Mouse (Mus musculus) megakaryocyte, embryonic 14.5 days (primary cell): Measurements from ENCODE around the gene 1190005I06Rik. TPM values are rescaled to one million over a fixed set of nuclear protein-coding genes. Genes with fewer than 3 reads are reported as not detected.

Experiments
- H3K27me3 ChIP-seq: replicated peaks from 2 replicates; pipeline ENCODE3; 2012; ENCODE audit warnings: inconsistent platforms
- H3K36me3 ChIP-seq: replicated peaks from 2 replicates; pipeline ENCODE3; 2012; ENCODE audit warnings: low read length, inconsistent platforms, mixed read lengths
- H3K4me1 ChIP-seq: 2 replicates; pipeline ENCODE4 v1.6.1; 2012; ENCODE audit warnings: inconsistent platforms
- H3K4me3 ChIP-seq: replicated peaks from 2 replicates; pipeline ENCODE3; 2012; ENCODE audit warnings: moderate library complexity, mild to moderate bottlenecking, inconsistent platforms
- H3K9me3 ChIP-seq: 2 replicates; pipeline ENCODE4 v1.6.1; 2012; ENCODE audit warnings: inconsistent platforms
- FLI1 ChIP-seq: IDR thresholded peaks from 2 replicates; pipeline ENCODE4 v1.6.1; 2012; ENCODE audit warnings: low read length, inconsistent platforms, mixed read lengths
- GATA1 ChIP-seq: IDR thresholded peaks from 3 replicates; pipeline ENCODE4 v1.6.1; 2012; ENCODE audit warnings: mixed read lengths, low read length, inconsistent platforms, borderline replicate concordance
- polyA plus RNA-seq: library from polyadenylated mRNA; stranded (reverse); fragments of >175 nt; gene quantifications from 2 replicates; pipeline ENCODE4 v1.2.3, GENCODE M21; 2012; ENCODE audit warnings: low replicate concordance; ENCODE audit not compliant: insufficient read depth

The 1190005I06Rik gene
- polyA plus RNA-seq, 1 experiment = 3.6 TPM

DNA sequence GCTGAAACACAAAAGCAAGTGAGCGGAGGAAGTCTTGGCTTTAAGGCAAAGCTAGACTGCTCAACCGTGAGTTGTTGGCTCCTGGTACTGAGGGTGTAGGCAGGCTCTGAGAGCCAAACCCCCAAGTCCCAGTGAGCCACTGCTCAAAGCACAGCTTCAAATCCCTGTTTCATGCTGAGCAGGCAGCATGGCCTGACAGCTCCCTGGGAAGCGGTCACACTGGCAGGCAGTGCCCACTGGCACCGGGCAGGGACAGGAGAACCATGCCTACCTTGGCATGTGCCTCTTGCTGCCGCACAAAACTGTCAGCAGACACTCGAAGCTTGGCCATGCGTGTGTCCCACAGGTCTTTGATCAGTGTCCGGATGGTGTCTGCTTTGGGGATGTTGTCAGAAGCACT is 65.6 kb downstream of the 1190005I06Rik start:
- no peak for TF ChIP-seq FLI1
- TF ChIP-seq GATA1 = no peak
- H3K36me3 ChIP-seq = peaks cover 90% of the 10 kb centered on the region
- H3K4me3 ChIP-seq = no peak overlapping the region
- H3K27me3 ChIP-seq = no peaks in the 10 kb centered on the region
- peaks cover 56% of the 10 kb centered on the region for H3K4me1 ChIP-seq
- no peaks in the 10 kb centered on the region for H3K9me3 ChIP-seq

DNA sequence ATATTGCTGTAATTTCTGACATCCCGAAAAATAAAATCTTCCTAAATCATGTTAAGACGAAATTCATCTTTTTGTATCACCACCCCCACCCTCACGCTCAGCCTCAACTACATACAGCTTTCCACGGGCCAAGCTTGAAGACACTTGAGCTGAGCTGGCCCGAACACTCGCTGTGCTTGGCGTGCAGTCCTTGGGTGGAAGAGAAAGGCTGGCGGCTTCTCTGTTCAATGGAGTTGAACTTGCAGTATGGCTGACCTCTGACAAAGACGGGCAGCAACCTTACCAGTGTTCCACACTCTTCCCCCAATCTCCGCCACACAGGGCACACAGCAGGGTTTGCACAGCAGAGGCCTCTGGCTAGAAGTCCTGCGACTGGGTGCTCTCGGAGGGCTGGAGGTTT is 66.1 kb downstream of the 1190005I06Rik start:
- Histone ChIP-seq H3K9me3 (no peaks in the 10 kb centered on the region), H3K36me3 (peaks cover 91% of the 10 kb centered on the region)
- TF ChIP-seq FLI1 (no peak), GATA1 (no peak)

DNA sequence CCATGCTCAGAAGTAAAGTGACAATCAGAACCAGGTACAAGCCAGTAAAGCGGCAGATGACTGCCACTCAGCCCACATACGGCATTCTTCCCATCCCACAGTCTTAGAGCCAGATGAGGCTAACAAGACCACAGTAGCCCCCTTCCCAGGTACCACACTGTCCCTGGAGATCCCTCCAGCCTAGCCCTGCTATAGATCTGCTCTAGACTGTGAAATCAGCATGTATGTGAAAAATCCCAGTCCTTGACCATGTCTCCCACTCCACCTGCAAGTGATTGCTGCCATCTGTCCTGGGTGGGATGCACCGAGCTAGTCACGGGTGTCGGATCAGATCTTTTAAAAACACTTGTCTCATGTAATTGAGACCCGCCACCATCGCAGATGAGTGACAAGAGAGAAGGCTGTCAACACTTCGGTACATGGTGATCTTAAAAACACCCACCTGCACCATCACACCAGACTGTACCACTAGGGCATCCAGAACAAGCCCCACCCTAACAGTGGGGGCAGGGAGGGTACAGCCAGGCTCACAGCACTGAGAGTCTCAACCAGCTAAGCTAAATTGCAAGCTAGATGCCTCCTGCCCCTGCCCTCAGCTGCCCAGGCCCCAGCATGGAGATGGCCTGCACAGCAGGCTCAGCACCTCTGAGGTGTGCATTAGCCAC is 67.0 kb downstream of the 1190005I06Rik start:
- TF ChIP-seq GATA1 = no peak
- no peak for TF ChIP-seq FLI1
- peaks cover 68% of the 10 kb centered on the region for H3K4me1 ChIP-seq
- H3K4me3 ChIP-seq = no peak overlapping the region
- H3K27me3 ChIP-seq = no peaks in the 10 kb centered on the region
- H3K36me3 ChIP-seq = peaks cover 93% of the 10 kb centered on the region
- no peaks in the 10 kb centered on the region for H3K9me3 ChIP-seq

More for the DNA sequence above, 66.1 kb downstream of the 1190005I06Rik start:
- Histone ChIP-seq H3K27me3 (no peaks in the 10 kb centered on the region), H3K4me1 (peaks cover 59% of the 10 kb centered on the region), H3K4me3 (no peak overlapping the region)

DNA sequence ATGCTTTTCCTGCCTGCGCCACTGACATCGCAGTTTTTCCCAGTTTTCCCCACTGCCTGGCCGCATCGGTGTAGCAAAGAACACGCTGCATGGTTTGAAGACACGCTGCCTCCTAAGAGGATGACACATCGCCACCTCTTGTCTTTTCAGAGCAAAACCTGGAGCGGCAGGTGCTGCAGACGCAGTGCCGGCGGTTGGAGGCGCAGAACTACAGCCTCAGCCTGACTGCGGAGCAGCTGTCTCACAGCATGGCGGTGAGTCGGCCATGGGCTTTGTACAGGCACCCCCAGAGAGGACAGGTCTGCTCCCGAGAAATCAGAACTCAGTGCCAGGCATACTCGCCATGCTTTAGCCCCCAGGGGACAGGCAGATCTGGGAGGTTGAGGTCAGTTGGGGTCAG is 69.6 kb downstream of the 1190005I06Rik start:
- peaks cover 82% of the 10 kb centered on the region for H3K4me1 ChIP-seq
- H3K9me3 ChIP-seq = no peaks in the 10 kb centered on the region
- H3K27me3 ChIP-seq = no peaks in the 10 kb centered on the region
- peaks cover 99% of the 10 kb centered on the region for H3K36me3 ChIP-seq
- TF ChIP-seq FLI1 (no peak), GATA1 (no peak)
- H3K4me3 ChIP-seq = no peak overlapping the region

DNA sequence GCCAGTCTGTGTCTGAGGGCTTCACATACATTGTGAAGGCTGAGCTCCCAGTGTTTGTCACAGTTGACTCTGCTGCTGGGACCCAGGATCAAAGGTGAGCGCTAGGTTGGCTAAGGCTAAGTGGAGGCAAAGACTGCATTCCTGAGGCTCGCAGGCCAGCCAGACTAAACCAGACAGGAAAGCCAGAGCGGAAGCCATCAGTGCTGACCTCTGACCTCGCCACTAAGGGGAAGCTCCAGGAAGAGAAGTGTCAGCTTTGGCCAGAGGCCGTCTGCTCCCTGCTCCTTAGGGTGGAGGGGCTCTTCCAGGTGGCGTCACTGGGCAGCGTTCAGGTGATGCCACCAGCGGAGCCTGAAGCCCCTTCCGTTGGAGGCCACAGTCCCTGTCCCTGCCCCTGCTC is 71.6 kb downstream of the 1190005I06Rik start:
- Histone ChIP-seq H3K4me3 (no peak overlapping the region), H3K9me3 (no peaks in the 10 kb centered on the region), H3K4me1 (peaks cover 87% of the 10 kb centered on the region), H3K27me3 (no peaks in the 10 kb centered on the region), H3K36me3 (peaks cover 100% of the 10 kb centered on the region)
- TF ChIP-seq GATA1 = no peak
- no peak for TF ChIP-seq FLI1

DNA sequence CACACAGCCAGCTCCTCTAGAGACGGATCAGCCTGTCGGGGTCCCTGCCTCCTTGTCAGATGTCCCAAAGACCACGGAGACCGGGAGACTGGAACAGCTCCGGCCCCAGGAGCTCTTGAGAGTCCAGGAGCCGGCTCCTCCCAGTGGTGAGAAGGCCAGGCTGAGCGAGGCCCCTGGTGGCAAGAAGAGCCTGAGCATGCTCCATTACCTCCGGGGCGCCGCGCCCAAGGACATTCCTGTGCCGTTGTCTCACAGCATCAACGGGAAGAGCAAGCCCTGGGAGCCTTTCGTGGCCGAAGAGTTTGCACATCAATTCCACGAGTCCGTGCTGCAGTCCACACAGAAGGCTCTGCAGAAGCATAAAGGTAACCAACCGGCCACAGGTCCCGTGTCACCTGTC is 72.5 kb downstream of the 1190005I06Rik start:
- Histone ChIP-seq H3K36me3 (peaks cover 100% of the 10 kb centered on the region), H3K9me3 (no peaks in the 10 kb centered on the region), H3K4me3 (no peak overlapping the region), H3K4me1 (peaks cover 87% of the 10 kb centered on the region), H3K27me3 (no peaks in the 10 kb centered on the region)
- TF ChIP-seq FLI1 (no peak), GATA1 (no peak)

DNA sequence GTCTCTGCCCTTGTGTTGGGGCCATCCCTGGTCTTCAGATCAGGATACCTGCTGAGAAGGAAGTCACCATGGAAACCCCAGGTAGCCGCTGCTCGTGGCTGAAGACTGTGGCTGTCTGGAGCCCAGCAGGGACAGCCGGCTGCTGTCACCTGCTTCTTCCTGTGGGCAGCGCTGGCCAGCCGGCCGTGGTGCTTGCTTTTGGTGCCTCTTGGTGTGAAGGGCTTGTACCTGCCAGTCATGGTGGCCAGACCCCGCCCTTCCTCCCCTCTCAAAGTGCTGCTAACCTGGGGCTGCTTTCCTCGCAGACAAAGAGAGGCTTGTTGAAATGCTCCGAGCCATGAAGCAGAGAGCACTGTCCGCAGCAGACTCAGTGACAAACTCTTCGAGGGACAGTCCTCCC is 73.6 kb downstream of the 1190005I06Rik start:
- TF ChIP-seq FLI1 = no peak
- TF ChIP-seq GATA1 = no peak
- Histone ChIP-seq H3K4me1 (peaks cover 91% of the 10 kb centered on the region), H3K27me3 (no peaks in the 10 kb centered on the region), H3K36me3 (peaks cover 100% of the 10 kb centered on the region), H3K4me3 (no peak overlapping the region), H3K9me3 (no peaks in the 10 kb centered on the region)

DNA sequence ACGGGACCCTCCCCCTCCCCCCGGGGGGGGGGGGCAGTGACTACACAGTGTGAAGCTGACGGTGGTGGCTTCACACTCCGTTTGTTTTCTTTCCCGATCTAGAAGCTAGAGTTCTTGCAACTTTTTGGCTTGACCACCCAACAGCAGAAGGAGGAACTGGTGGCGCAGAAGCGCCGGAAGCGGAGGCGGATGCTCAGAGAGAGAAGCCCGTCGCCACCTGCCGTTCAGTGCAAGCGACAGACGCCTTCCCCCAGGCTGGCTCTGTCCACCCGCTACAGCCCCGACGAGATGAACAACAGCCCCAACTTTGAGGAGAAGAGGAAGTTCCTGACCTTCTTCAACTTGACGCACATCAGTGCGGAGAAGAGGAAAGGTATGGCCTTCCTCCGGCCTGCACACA is 74.9 kb downstream of the 1190005I06Rik start:
- Histone ChIP-seq H3K27me3 (no peaks in the 10 kb centered on the region), H3K4me3 (no peak overlapping the region), H3K4me1 (peaks cover 98% of the 10 kb centered on the region), H3K36me3 (peaks cover 100% of the 10 kb centered on the region), H3K9me3 (no peaks in the 10 kb centered on the region)
- TF ChIP-seq GATA1 (no peak), FLI1 (no peak)

DNA sequence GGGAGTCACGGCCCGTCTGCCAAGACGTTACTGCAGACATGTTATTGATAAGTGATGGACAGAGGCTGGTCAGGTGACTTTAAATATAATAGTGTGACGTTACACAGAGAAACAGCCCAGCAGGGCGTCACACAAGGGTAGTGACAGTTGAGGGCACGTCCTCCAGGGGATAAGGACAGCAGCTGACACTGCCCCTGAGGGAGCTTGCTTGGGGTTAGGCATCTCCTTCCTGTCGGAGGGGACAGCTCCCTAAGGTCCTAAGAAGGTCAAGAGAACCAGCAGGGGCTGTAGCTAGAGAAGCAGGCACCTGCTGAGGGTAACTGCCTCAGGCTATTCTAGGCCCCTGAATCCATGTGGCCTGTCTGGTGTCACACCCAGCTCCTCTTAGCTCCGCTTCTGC is 75.9 kb downstream of the 1190005I06Rik start:
- Histone ChIP-seq H3K27me3 (no peaks in the 10 kb centered on the region), H3K4me3 (no peak overlapping the region), H3K4me1 (peaks cover 98% of the 10 kb centered on the region), H3K36me3 (peaks cover 100% of the 10 kb centered on the region), H3K9me3 (no peaks in the 10 kb centered on the region)
- TF ChIP-seq GATA1 (no peak), FLI1 (no peak)

DNA sequence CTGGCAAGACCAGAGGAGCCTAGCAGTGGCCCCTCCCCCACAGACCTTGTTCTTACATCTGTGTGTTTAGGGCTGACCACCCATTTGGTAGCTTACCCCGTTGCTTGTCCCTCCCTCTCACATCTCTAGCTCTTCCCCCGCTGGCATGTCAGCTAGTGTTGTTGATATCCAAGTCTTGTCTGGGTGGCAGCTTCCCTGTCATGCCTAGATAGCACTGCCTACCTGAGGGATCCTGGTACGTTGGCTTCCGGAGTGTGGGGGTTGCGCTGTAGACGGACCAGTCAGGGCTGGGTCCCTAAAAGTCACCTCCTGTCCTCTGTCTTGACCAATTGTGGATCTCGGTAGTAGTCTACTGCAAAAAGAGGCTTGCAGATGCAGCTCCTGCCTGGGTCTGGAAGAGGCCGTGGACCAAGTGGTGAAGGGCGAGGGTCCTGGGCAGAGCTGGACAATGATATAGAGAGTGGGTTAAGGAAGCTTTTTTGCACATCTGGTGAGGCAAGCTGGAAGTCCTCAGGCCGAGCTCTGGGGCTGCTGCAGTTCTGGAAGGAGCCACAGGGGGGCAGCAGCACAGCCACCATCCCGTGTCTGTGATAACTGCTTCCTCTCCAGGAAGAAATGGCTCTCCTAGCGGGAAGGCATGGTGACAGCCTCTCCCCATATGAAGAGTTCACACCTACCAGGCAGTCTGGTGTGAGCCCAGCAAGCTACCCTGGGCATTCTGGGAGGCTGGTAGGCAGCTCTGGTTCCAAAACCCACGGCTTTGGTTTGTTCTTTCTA is 77.3 kb downstream of the 1190005I06Rik start:
- Histone ChIP-seq H3K4me3 (no peak overlapping the region), H3K9me3 (no peaks in the 10 kb centered on the region), H3K27me3 (no peaks in the 10 kb centered on the region), H3K36me3 (peaks cover 100% of the 10 kb centered on the region), H3K4me1 (peaks cover 98% of the 10 kb centered on the region)
- no peak for TF ChIP-seq FLI1
